Mouse (Mus musculus): ENCODE results near the gene Gm49388.
"Not testable (repeated sequence)": the region's sequence is repeated elsewhere in the genome, so short reads cannot be mapped to it uniquely, and the experiment has no call there.

Gene Gm49388

DNA sequence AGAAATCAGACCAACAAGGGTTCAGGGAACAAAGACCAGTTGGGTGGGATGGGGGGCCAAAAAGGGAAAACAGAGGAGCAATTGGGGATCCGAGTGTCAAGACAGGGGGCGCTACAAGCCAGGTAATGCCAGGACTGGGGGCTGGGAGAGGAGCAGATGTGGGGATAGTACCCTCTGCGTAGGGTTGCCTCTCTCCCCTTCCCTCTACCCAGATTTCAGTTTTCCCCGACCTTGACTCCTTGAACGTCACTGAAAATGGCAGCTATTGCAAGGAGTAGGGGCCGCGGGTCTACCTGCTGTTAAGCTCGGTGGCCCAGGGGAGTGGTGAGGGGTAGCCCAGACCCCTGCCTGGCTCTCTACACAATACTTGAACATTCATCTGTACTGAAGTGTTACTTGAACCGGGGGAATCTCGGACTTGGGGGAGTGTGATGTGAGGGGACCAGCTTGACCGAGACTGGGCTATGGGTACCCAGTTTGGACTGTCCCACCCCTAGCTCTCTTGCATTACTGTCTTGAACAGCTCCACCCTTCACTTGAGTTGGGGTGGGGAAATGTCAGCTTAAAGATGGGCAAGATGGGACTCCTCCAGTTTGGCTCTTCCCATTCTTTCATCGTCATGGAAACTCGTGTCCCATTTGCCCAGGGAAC is 16.9 kb upstream of the Gm49388 start:
- DNase-seq (ENCODE audit: low spot score), result no peak

DNA sequence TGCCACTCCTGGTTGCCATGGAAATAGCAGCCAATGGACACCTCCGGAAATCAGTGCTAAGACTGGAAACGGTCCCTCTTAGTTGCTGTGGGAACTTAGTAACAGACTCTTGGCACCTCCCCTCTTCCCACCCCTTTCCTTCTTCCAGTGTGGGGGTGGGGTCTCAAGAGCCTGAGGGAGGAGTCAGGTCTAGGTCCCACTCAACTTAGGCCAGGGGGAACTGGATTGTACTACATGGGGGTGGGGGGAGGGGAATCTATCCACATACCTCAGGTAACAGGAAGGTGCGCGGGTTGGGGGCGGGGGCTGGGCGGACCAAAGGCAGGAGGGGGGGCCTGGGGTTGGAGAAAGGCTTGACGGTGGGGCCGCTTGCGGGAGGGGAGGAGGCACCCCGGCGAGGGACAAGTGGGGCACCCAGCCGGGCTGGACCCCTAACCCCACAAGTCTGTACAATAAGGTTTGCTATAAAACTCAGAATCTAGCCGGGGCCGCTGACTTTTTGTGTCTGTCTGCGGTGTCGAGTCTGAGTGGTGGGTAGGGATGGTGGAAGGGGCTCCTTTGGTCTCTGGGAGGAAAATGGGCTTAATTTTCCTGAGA is 16.3 kb upstream of the Gm49388 start:
- DNase-seq (ENCODE audit: low spot score), result peak; percentile 86

DNA sequence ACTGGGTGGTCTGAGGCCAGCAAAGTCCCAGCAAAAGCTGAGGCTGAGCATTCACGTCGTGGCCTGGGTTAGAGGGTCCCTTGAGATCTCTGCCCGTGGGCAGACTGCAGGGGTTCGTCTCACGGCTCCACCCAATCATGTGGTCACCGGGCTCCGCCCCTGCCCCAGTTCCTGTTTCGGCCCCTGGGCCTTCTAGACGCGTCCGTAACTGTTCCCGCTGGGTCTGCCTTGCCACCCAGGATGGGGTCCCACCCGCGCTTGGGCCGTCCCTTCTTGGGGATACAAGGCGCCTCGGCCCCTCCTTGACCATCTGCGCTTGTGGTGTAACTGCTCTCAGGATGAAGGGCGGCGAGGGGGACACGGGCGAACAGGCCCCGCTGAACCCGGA is 15.8 kb upstream of the Gm49388 start, which contains the start of gene Orai3:
Orai3 (plus strand) TSS at position 165 of the 388 bp plus-strand sequence.
- peak; percentile 79 for DNase-seq (ENCODE audit: low spot score)

DNA sequence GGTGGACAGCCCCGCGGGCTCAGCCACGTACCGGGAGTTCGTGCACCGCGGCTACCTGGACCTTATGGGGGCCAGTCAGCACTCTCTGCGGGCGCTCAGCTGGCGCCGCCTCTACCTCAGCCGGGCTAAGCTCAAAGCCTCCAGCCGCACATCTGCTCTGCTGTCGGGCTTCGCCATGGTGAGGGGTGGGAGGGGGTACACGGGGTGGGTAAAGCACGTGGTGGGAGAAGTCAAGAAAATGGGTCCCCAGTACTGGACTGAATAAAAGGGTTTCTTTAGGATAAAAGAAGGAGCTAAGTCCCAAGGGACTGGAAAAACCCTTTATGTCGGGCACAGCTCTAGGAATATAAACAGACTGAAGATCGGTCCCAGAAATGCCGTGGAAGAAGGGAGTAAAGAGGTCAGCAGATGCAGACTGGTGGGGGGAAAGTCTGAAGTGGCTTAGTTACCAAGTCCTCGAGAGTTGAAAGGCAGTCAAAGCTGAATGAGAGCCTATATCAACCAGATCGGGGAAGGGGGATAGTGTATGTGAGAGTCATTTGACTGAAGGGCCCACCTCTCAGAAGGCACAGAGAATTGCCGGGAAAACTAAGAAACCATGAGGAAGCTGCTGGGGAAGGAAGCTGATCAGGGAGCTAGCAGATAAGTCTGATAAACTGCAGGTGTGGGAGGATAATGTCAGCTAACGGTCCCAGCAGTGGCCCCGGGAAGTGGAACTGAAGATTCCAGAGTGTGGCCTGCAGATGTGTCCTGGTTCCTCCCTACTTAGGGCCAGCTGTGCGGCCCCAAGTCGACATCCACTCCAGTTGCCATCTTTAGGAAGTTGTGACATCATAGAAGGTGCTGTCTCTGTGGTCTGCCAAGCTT is 15.1 kb upstream of the Gm49388 start:
- no peak for DNase-seq (ENCODE audit: low spot score)

DNA sequence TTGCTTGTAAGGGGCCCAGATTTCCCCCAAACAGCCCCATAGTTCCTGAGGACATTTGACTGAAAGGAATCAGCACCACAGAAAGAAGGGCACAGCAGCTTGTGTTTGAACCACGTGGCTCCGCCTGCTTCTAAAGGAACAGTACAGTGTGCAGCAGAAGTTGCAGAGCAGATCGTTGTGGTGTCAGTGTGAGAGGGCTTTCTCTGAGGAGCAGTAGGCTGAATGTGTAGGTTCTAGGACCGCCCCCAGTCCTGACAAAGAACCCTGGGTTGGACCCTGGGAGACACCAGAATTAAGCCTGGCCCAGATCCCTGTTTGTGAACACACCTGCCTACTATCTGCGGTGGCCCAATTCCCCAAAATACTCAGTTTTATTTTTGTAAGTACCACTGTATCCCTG is 14.1 kb upstream of the Gm49388 start:
- DNase-seq (ENCODE audit: low spot score), result no peak

DNA sequence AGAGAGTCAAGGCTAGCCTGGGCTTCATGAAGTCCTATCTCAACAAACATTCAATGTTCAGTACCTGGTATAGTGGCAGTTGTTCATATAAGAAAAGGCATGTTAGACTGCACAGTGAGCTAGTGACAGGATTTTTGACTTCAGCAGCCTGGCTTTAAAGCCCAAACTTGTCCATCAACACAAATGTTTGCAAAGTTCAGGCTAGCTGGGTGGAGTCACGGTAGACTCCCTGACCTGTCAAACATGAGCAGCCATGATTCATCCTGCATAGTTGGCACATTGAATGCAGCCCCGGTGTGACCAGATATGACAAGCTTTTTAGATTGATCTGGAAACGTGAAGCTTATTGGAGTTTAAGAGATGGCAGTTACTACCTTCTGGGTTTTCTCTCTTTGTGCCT is 13.3 kb upstream of the Gm49388 start:
- no peak for DNase-seq (ENCODE audit: low spot score)

DNA sequence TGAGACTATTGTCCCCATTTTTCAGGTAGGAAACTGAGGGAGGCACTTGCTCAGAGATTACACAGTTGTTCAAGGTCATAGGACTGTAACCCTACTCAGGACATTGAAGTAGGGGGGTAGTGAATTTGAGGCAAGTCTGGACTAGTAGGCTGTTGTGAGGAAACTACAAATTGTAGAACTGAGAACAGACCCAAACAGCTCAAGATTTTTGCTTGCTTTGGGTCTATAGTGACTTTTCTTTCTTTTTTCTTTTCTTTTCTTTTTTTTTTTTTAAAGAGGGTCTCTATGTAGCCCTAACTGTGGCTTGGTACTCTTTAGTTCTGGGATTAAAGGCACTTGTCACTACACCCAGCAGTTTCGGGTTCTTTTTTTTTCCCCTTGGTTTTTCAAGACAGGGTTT is 12.9 kb upstream of the Gm49388 start:
- no peak for DNase-seq (ENCODE audit: low spot score)

- no peak for DNase-seq (ENCODE audit: low spot score)
These were observed 11.6 kb upstream of the Gm49388 start for GRCm38 (mm10) chr7:127773664-127774384.

GRCm38 (mm10) chr7:127775837-127776236 is 9.6 kb upstream of the Gm49388 start:
- not testable (repeated sequence) for DNase-seq (ENCODE audit: low spot score)

DNA sequence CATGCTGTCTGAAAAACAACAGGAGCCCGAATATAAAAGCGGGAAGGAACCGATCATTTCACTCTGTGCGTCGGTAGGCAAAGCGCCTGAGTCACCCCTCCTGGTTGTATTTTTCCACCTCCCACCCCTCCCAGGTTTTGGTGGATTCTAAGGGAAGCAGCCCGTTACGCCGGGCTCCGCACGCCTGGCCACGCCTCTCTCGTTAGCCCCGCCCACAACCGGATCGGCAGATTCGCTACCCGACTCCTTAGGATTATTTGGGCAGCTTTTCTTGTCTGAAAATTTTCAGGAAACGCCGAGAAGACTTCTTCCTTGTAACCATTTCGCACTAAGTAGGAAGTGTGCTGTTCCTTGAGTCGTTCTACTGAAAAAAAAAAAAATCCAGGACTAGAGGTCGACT is 9.0 kb upstream of the Gm49388 start, which contains the start of gene Setd1a:
Setd1a (plus strand) TSS at position 245 of the 400 bp plus-strand sequence.
- DNase-seq (ENCODE audit: low spot score), result peak; percentile 86

- peak; percentile 95 for DNase-seq (ENCODE audit: low spot score)
These were observed 8.4 kb upstream of the Gm49388 start for GRCm38 (mm10) chr7:127776878-127777473.

- DNase-seq (ENCODE audit: low spot score), result peak; percentile 63
These were observed 7.7 kb upstream of the Gm49388 start for GRCm38 (mm10) chr7:127777474-127778266.

- no peak for DNase-seq (ENCODE audit: low spot score)
These were observed 7.1 kb upstream of the Gm49388 start for GRCm38 (mm10) chr7:127778350-127778749.

DNA sequence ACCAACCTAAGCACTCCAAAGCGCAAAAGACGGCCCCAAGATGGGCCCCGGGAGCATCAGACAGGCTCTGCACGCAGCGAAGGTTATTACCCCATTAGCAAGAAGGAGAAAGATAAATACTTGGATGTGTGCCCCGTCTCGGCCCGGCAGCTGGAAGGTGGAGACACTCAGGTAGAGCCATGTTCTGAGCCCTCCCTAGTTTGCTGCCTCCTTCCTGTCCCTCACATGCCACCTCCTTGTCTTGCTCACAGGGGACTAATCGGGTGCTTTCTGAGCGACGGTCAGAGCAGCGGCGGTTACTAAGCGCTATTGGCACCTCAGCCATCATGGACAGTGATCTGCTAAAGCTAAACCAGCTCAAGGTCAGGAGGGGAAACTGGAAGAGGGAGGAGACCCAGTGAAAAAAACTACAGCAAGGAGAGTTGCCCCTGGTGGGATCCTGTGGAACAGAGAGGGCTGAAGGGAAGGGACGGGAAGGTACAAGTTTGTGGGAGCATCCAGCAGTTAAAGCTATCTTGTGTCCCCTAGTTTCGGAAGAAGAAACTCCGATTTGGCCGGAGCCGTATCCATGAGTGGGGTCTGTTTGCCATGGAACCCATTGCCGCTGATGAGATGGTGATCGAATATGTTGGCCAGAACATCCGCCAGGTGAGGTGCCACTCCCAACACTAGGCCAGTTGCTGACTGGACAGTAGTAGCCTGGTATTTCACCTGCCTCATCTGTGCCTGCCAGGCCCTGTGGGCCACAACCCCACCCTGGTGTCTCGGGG is 11.9 kb downstream of the Gm49388 start:
- DNase-seq (ENCODE audit: low spot score), result no peak

DNA sequence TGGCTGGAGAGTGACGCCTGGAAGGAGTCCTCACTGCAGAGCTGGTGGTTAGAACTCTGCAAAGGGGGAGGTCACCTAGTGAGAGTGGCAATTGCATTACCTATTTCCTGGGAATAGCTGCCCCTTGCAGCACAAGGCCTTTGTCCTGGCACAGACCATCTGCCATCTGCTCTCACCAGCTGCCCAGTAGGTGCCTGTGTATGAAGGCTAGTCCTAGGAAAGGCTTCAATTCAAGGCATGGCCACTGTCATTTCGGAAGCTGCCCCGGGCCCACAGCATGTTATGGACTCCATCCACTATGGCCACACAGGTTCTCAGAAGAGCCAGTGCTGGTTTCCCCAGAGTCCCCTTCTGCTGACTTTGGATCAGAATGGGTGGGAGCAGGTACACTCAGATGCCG is 13.2 kb downstream of the Gm49388 start:
- DNase-seq (ENCODE audit: low spot score), result no peak

GRCm38 (mm10) chr7:127799211-127799610 is 13.8 kb downstream of the Gm49388 start:
- no peak for DNase-seq (ENCODE audit: low spot score)

- DNase-seq (ENCODE audit: low spot score), result no peak
These were observed 14.3 kb downstream of the Gm49388 start for GRCm38 (mm10) chr7:127799738-127800137.

DNA sequence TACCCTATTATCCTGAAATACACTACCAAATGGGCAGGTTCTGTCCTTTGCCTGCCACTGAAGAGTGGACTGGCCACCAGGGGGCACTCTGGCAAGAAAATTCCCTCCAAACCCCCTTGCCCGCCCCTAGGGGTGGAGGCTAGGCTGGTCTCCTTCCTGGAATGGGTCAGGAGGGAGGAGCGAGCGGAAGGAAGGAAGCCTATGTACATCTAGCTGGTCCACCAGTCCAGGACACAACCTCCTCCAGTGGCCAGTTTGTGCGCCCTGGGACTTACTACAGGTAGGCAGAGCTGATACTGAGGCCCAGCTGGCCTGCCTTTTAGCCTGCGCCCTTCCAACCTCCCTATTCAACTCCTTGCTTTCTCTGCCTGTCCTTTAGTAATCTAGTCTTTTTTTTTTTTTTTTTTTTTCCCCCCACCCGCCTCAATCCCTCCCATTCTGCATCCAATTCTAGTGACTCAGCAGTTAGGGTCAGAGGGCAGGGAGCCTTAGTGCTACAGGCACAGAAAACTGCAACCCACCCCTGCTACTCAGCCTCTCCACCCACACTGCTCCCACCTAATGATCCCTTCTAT is 15.1 kb downstream of the Gm49388 start, which contains the start of gene Hsd3b7:
Hsd3b7 (plus strand) TSS at position 170 of the 575 bp plus-strand sequence.
- peak; percentile 93 for DNase-seq (ENCODE audit: low spot score)

DNA sequence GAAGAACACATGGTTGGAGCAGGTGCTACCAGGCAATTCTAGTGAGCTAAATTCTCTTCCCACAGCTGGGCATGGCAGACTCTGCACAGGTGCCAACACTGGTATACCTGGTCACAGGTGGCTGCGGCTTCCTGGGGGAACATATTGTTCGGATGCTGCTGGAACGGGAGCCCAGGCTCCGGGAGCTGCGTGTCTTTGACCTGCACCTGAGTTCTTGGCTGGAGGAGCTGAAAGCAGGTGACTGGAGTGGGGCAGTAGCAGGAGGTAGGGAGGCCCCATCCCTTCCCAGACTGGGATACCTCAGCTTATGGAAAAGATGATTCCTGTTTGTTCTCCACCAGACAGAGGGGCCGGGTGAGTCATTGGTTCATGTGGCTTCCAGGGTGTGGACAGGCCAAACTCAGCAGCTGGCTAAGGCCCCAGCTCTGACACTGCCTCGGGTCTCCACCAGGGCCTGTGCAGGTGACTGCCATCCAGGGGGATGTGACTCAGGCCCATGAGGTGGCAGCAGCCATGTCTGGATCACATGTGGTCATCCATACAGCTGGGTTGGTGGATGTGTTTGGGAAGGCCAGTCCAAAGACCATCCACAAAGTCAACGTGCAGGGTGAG is 15.7 kb downstream of the Gm49388 start:
- no peak for DNase-seq (ENCODE audit: low spot score)
